Mouse (Mus musculus): ENCODE results near the gene Chst12. TPM values are rescaled to one million over a fixed set of nuclear protein-coding genes. Genes with fewer than 3 reads are reported as not detected.
"Not testable (repeated sequence)": the region's sequence is repeated elsewhere in the genome, so short reads cannot be mapped to it uniquely, and the experiment has no call there.

Chst12 gene
- 10 to 100 TPM; 19.5 to 22.0 TPM for total RNA-seq (2021)
- long read RNA-seq, experiment 1, transcript Chst12-201 (2 exons, 2,331 nt), result major isoform, 21 of 26 reads
- long read RNA-seq, experiment 1, partial matches to known transcripts, result 0 of 26 reads
- long read RNA-seq, experiment 1, other reads (novel, unspliced or antisense), result 3 of 26 reads
- long read RNA-seq, experiment 2, transcript Chst12-201 (2 exons, 2,331 nt), result major isoform, 36 of 41 reads
- long read RNA-seq, experiment 2, partial matches to known transcripts, result 0 of 41 reads
- long read RNA-seq, experiment 2, other reads (novel, unspliced or antisense), result 1 of 41 reads

DNA sequence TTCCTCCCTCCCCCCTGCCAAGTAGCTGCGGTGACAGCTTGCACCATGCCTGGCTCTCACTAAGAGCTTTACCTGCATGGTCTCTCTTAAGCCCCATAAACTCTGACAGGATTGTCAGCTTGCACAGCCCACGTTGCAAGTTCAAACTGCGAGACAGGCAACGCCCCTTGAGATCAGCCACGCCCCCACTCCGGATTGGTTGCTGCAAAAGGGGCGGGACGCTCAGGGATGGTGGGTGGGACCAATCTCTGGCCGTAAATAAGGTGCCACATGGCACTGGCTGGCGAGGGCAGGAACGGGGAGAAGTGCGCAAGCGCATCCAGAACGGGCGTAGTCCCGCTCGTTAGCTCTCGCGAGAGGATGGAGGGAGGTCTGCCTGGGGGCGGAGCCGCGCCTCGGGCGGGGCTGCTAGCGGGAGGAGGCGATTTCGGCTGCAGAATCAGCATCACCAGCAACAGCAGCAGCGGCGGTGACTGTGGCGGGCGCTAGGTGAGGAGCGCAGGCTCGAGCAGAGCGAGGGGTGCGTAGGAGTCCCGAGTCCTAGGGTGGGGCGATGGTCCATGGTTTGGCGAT lies at the start of gene Chst12:
Gene Chst12, plus strand, starts transcription at position 343 of the 573 bp plus-strand sequence.
- H3K27ac ChIP-seq, result peak within 1 kb of the TSS; percentile 89
- TF ChIP-seq CTCF (conservative IDR thresholded peaks at IDR 0.05), result peak; percentile 21; the same call in 1 of the 2 replicates
- H3K4me3 ChIP-seq, result peak within 1 kb of the TSS; percentile 82
- DNase-seq (ENCODE audit: low spot score in 2 of 2), result peak; percentile 99

DNA sequence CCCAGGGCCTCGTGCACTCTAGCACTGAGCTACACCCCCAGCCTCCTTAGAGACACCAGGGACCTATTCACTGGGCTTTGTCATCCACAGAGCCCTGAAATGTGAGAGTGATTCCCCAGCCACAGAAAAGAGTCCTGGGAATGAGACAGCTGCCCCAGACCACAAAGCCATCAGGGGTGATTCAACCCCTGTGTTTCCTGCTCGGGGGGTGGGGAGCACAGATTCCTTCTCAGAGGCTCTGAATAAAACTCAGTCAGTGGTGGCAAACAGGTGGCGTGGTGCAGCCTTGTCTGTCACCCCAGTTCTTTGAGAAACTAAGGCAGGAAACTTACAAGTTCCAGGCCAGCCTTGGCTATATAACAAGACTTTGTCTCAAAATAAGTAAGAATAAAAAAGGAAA lies 43.9 kb upstream of the Chst12 start:
- Histone ChIP-seq H3K4me3 (no peak overlapping the region), H3K27ac (no peak overlapping the region)
- TF ChIP-seq CTCF (conservative IDR thresholded peaks at IDR 0.05), result no peak
- DNase-seq (ENCODE audit: low spot score in 2 of 2), result no peak

DNA sequence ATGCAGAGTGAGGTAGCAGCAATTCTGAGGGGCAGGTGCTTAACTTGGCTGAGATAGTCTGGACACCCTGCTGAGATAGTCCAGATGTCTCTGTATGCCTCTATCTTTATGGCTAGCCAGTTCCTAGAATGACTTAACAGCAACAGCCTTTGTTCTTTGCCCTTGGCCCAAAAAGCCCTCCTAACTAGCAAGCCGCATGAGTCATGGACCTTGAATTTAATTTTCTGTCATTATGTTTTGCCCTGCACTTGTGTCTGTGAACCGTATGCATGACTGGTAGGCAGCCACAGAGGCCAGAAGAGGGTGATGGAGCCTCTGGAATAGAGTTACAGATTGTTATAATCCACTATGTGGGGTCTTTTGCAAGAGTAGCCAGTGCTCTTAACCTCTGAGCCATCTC lies 42.2 kb upstream of the Chst12 start:
- not testable (repeated sequence) for H3K27ac ChIP-seq; H3K4me3 ChIP-seq; DNase-seq (ENCODE audit: low spot score in 2 of 2)

DNA sequence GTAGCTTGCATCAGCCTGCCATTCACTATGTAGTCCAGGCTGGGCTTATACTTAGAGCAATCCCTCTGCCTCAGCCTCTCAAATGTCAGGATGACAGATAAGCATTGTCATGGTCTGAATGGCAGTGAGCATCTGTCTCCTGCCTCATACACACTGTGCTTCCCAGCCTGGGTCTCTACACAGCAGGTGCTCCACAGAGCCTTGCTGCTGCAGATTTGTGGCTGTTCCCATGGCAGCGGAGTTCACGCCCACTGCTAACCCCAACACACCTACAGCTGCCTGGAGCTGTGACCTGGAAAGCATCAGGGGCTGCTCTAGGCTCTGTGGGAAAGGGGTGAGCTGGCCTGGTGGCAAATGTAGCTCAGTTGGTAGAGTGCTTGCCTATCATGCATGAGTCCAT lies 40.4 kb upstream of the Chst12 start:
- no peak for DNase-seq (ENCODE audit: low spot score in 2 of 2)
- Histone ChIP-seq H3K4me3 (no peak overlapping the region), H3K27ac (no peak overlapping the region)
- TF ChIP-seq CTCF (conservative IDR thresholded peaks at IDR 0.05), result no peak

DNA sequence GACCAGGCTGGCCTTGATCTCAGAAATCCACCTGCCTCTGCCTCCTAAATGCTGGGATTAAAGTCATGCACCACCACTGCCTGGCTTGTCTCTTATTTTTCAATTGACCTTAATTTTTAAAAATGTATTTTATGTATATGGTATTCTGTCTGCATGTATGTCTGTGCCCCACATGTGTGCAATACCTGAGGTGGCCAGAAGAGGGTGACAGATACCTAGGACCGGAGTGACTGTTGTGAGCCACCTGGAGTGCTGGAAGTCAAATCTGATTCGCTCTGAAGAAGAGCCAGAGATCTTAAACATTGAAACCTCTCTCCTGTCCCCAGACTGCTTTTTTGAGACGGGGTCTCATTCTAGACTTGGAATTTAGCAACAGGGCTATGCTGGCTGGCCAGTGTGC lies 33.0 kb upstream of the Chst12 start:
- Histone ChIP-seq H3K4me3 (no peak overlapping the region), H3K27ac (no peak overlapping the region)
- DNase-seq (ENCODE audit: low spot score in 2 of 2), result no peak
- peak; percentile 48 for TF ChIP-seq CTCF (conservative IDR thresholded peaks at IDR 0.05)

DNA sequence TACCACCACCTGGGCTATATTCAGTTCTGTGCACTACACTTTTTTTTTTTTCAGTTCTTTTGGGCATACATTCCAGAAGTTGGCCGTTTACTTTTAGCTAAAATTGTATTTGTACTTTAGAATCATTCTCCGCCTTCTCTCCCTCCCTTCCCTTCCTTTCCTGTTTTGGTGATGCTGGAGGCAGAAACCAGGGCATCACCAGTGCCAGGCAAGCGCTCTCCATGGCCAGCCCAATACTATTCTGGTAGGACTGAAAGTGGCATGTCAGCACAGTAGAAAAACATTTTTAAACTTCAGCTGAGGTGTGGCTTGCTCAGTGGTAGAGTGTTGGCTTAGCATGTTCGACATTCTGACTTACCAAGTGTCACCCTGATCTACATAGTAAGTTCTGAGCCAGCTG lies 23.9 kb upstream of the Chst12 start:
- no peak overlapping the region for H3K27ac ChIP-seq
- no peak for TF ChIP-seq CTCF (conservative IDR thresholded peaks at IDR 0.05)
- no peak for DNase-seq (ENCODE audit: low spot score in 2 of 2)
- H3K4me3 ChIP-seq, result no peak overlapping the region

DNA sequence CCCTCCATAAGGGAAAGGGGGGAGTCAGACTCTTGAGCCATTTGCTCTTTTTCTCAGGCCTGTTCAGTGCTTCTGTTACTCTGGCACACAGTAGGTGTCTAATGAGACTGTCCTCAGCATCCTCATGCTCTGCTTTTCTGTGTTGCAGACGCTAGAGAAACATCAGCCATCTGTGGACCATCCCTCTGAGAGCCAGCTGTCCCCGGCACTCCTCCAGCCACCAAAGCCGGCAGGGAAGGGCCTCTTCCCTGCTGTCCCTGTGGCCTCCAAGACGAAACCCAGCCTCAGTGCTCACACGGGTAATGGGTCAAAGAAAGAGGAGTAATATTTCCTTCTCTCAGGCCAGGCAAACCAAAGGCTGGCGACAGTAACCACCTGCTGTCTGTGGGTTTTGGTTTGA lies 14.2 kb upstream of the Chst12 start:
- no peak for TF ChIP-seq CTCF (conservative IDR thresholded peaks at IDR 0.05)
- no peak for DNase-seq (ENCODE audit: low spot score in 2 of 2)
- H3K27ac ChIP-seq, result no peak overlapping the region
- H3K4me3 ChIP-seq, result no peak overlapping the region

DNA sequence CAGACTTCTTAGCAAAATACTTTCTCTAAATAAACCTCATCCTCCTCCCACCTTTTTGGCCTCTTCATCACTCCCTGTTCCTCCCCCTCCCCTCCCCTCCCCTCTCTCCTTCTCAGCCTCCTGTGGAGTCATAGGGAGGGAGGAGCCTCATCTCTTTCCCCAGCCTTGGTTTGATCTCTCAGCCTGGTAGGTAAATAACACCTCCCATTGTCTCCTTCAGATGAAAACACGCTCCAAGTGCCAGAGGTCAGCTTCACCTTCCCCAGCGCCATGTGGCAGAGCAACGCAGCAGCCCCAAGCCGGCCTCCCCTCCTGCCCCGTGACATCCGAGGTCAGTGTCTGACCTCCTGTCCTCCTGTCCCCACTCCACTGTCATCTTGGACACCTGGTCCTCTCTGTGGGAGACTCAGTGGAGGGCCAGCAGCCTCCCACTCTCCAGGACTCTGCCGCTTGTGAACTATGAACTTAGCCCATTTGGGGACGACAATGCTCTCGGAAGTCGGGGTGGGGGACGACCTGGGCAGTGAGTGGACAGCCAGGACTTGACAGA lies 12.6 kb upstream of the Chst12 start:
- no peak for DNase-seq (ENCODE audit: low spot score in 2 of 2)
- H3K27ac ChIP-seq, result no peak overlapping the region
- H3K4me3 ChIP-seq, result no peak overlapping the region
- no peak for TF ChIP-seq CTCF (conservative IDR thresholded peaks at IDR 0.05)

DNA sequence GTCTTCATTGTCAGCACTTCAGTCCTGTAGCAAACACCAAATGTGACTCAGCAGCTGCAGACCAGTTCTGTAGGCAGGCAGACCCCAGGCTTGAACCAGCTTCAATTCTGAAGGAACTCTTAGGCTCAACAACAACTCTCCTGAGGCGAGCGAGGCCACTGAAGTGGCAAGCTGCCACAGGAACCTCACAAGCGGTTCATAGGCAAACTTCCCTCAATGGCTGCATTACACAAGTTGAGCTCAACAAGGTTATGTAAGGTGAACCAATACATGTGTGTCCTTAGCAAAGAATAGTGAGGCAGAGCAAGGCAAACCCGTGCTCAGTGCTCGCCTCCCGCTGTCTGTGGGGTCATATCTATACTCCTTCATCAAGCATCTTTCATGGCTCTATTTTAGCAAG lies 7.2 kb upstream of the Chst12 start:
- no peak overlapping the region for H3K4me3 ChIP-seq
- DNase-seq (ENCODE audit: low spot score in 2 of 2), result no peak
- TF ChIP-seq CTCF (conservative IDR thresholded peaks at IDR 0.05), result no peak
- H3K27ac ChIP-seq, result no peak overlapping the region

DNA sequence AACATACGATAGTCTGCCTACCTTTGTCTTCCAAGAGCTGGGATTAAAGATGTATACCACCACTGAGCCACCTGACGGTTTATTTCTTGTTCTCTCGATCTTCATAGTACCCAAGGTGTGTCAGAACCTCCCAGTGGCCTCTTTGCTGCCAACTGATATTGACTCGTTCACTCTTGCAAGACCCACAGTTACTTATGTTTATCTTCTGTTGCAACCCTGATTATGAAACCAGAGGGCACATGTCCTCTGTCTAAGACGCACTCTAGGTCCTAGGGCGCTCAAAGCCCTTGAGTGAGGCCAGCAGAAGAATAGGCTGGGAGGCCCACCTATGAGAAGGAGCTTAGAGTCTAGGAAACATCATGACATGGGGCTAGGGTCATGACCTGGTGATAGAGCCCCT lies 4.6 kb upstream of the Chst12 start:
- H3K27ac ChIP-seq, result no peak overlapping the region
- no peak for DNase-seq (ENCODE audit: low spot score in 2 of 2)
- no peak for TF ChIP-seq CTCF (conservative IDR thresholded peaks at IDR 0.05)
- H3K4me3 ChIP-seq, result no peak overlapping the region

DNA sequence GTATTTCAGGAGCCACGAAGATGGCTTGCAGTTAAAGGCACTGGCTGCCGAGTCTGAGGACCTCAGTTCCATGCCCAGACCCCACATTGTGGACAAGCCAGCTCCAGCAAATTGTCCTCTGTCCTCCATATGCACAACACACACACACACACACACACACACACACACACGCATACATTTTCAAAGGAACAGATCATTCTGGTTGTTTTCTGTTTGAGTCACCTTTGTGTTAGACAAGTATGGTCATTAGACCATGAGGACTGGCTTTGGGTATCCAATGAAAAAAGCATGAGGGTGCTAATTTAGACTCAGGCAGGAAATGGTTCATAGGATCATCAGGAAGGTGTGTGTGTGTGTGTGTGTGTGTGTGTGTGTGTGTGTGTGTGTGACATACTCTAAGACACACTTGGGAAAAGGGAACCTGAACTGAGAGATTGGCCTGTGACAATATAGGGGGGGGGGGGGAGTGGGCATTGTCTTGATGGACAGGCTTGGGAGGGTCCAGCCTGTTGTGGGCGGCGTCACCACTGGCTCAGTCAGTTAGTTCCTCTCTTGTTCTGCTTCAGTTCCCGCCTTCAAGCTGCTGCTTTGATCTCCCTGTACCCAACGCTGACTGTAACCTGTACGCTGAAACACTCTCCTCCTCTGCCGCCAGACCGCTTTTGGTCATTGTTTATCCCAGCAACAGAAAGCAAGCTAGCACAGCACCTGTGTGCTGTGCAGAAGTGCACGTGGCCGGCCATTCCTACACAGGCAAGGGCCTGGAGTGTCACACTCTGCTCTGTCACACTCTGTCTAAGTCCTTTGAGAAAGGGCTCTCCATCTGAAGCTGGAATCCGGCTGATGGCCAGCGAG lies 3.1 kb upstream of the Chst12 start:
- Histone ChIP-seq H3K27ac (no peak overlapping the region), H3K4me3 (no peak overlapping the region)
- no peak for TF ChIP-seq CTCF (conservative IDR thresholded peaks at IDR 0.05)
- DNase-seq (ENCODE audit: low spot score in 2 of 2), result no peak

DNA sequence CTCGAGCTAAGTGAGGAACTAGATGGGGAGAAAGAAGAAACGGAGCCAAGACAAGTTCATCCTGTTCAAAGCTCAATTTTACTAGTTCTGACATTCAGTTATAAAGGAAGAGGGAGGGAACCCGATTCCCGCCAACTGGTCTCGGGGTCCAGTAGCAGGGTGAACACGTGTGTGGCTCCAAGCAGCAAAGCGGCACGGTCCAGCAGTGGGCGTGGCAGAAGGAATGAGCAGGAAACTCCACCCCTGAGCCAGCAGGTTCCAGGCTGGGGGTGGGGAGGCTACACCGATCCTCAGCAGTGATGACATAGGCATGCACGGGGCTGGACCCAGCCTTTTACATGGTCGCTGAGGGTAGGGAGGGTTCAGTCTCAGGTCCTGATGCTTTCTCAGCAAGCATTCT lies 2.4 kb upstream of the Chst12 start:
- DNase-seq (ENCODE audit: low spot score in 2 of 2); H3K27ac ChIP-seq; H3K4me3 ChIP-seq: not testable (repeated sequence)

DNA sequence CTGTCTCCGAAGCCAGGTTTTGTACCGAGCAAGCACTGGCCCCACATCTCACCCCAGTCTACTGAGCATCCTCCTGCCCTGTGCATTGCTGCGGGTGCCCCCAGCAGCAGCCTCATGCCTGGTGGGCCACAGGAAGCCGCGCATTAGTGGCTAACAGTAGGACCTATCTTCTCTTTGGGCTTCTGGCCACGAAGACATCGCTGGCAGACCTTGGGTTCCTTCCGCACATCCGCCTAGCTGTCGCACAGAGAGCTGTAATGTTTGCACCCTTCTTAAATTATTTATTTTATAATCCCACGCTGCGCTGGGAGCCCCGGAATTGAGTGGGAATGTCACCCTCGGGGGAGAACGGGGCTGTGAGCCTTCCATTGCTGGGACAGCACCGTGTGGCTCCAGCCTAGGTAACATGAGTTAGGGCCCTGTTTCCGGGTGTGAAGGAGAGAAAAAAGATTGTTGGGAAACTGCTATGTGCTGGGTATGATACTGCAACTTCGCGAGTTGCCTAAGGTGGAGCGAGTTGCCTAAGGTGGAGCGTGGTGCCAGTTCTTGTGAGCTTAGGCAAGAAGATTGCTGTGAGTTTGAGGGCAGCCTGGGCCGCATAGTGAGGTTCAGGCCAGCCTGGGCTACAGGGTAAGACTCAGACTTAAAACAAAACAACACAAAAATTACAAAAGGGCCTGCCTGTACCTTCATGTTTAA lies 895 bp downstream of the Chst12 start:
- TF ChIP-seq CTCF (conservative IDR thresholded peaks at IDR 0.05), result peak; percentile 47
- peak in 1 of 2 experiments; percentile 32 for DNase-seq (ENCODE audit: low spot score in 2 of 2)
- H3K4me3 ChIP-seq, result peak overlapping the region; percentile 82
- H3K27ac ChIP-seq, result peak overlapping the region; percentile 89

All from layer of hippocampus, adult 2 months (tissue).